8 mouse cellular contexts compared by ENCODE assay signal in the genomic region with DNA sequence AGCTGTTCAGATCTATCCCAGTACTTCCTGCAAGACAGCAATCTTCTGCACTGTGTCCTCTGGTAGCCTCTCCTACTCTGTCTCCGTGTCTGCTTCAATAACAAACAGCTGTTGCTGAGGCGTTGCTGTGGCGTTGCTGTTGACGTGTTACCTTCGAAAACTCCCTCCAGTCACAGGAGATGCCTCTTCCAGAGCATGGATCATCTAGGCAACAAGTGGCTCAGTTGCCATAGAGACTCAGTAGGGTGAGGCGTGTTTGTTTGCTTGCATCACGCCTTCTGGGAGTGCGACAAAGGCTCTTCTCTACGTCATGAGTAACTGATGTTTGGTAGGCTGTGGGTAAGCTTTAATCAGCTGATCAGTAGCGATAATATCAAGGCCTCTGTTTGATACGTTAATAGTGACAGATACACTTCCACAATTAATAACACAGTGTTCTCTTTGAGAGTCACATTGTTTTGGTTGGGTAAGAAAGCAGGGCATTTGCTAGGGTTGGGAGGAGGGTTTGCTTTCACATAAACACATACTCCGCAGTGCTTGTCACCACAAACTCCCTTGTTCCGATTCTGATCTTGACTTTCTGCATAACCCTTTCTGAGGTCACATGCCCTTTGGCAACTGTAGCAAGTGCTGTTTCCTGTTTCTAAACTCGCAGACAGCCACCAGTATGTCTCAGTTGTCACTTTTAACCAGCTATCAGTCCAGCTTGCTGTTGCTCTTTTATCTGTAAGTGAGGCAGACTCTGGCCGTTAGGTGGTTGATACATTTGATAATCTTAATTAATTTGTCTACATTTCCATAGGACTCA. TPM values are rescaled to one million over a fixed set of nuclear protein-coding genes. Genes with fewer than 3 reads are reported as not detected.
DNase-seq lines count a peak whose midpoint lies in the region; ATAC-seq lines count a peak whose summit lies in the region.

No protein-coding gene starts in this region.

- H3K4me3 ChIP-seq in heart, embryonic 13.5 days: no peak overlapping the region
- H3K4me3 ChIP-seq in liver, embryonic 13.5 days (replicated peaks): peak overlapping the region; percentile 18

- no peak for ATAC-seq in heart, embryonic 13.5 days (ENCODE audit: extremely low read depth, insufficient number of reproducible peaks, low FRiP score, low TSS enrichment)
- peak; percentile 50 for ATAC-seq in liver, embryonic 13.5 days (ENCODE audit: low read depth)

- H3K4me2 ChIP-seq in heart, embryonic 13.5 days: peak overlapping the region; percentile 46
- peak overlapping the region; percentile 43 for H3K4me2 ChIP-seq in liver, embryonic 13.5 days

- no peak overlapping the region for H3K9ac ChIP-seq in heart, embryonic 13.5 days
- no peak overlapping the region for H3K9ac ChIP-seq in liver, embryonic 13.5 days

- peak overlapping the region; percentile 59 for H3K27ac ChIP-seq in heart, embryonic 13.5 days (replicated peaks)
- H3K27ac ChIP-seq in liver, embryonic 13.5 days: peak overlapping the region; percentile 26; the same call in 1 of the 2 replicates

- 29% methylated on average over 15 of the region's 15 CpGs for WGBS in heart, embryonic 13.5 days
- 11% methylated on average over 15 of the region's 15 CpGs for WGBS in liver, embryonic 13.5 days (ENCODE audit: insufficient replicate concordance)

- no peaks in the 10 kb centered on the region for H3K27me3 ChIP-seq in heart, embryonic 13.5 days (replicated peaks)
- H3K27me3 ChIP-seq in liver, embryonic 13.5 days: no peaks in the 10 kb centered on the region

- peak; percentile 35 for DNase-seq in layer of hippocampus, adult 11-12 months (ENCODE audit: low spot score)
- no peak for DNase-seq in layer of hippocampus, postnatal 25 days (ENCODE audit: extremely low spot score in 1 of 2, low spot score in 1 of 2)
- DNase-seq in brain, adult 2 months (ENCODE audit: low read depth, low spot score): peak; percentile 57
- DNase-seq in liver, embryonic 13.5 days: no peak
- DNase-seq in spleen, adult 12 weeks (ENCODE audit: low spot score): peak; percentile 52
- no peak for DNase-seq in cerebellum, adult 18-20 months
- DNase-seq in right cerebral cortex, postnatal 4 days: no peak

- H3K9me3 ChIP-seq in heart, embryonic 13.5 days: no peaks in the 10 kb centered on the region
- H3K9me3 ChIP-seq in liver, embryonic 13.5 days (replicated peaks): no peaks in the 10 kb centered on the region

- H3K36me3 ChIP-seq in heart, embryonic 13.5 days: no peaks in the 10 kb centered on the region
- H3K36me3 ChIP-seq in liver, embryonic 13.5 days: no peaks in the 10 kb centered on the region

- H3K4me1 ChIP-seq in heart, embryonic 13.5 days: peaks cover 30% of the 10 kb centered on the region
- peaks cover 42% of the 10 kb centered on the region for H3K4me1 ChIP-seq in liver, embryonic 13.5 days (replicated peaks)

RNA-seq across cellular contexts. Expression of gene Tnfaip3, which starts 46.8 kb away (rescaled TPM):
- total RNA-seq in layer of hippocampus, postnatal 25 days (2021): 1 to 10 TPM; 4.4 to 5.0 TPM
- polyA plus RNA-seq in heart, embryonic 13.5 days (2015; fragmentation: Nextera tagmentation; extraction: Ambion mirVana): 2.5 and 2.9 TPM in 2 replicates
- 0.71 and 0.80 TPM in 2 replicates for polyA plus RNA-seq in liver, embryonic 13.5 days (2015; fragmentation: Nextera tagmentation; extraction: Ambion mirVana)

Comparison
In these comparisons a context has a peak if more than half of its experiments do, and no peak if none do; other contexts are left out.
1. DNase-seq: peak in layer of hippocampus, adult 11-12 months (single experiment), brain, adult 2 months (single experiment) and spleen, adult 12 weeks (single experiment); none in layer of hippocampus, postnatal 25 days (0 of 2), liver, embryonic 13.5 days (single experiment), cerebellum, adult 18-20 months (0 of 2) and right cerebral cortex, postnatal 4 days (single experiment).